Mouse (Mus musculus) G1E (cell line): Measurements from ENCODE around the gene Cacfd1.

Source experiments
- CTCF ChIP-seq: IDR thresholded peaks from 2 replicates; pipeline ENCODE4 v1.5.1; 2012; ENCODE audit warnings: low read depth, low read length, inconsistent platforms, mixed read lengths
- GATA1 ChIP-seq: IDR thresholded peaks from 2 replicates; pipeline ENCODE4 v1.6.1; 2012; ENCODE audit warnings: borderline replicate concordance, low read length, inconsistent platforms, mixed read lengths
- TAL1 ChIP-seq: conservative IDR thresholded peaks from 2 replicates; pipeline ENCODE4 v1.6.1; 2012; ENCODE audit warnings: low read depth, low read length, inconsistent platforms, mixed read lengths

GRCm38 (mm10) chr2:27026332-27026731 is 16.6 kb downstream of the Cacfd1 start:
- TF ChIP-seq CTCF (no peak), GATA1 (no peak), TAL1 (no peak)
